Mouse (Mus musculus) lung, adult 2 months (tissue): ENCODE measurements around the gene Kpna6. TPM values are rescaled to one million over a fixed set of nuclear protein-coding genes. Genes with fewer than 3 reads are reported as not detected.

ENCODE experiments used
- DNase-seq: peaks from one replicate; pipeline ENCODE4 v3.0.0; 2022
- H3K4me1 ChIP-seq: fragments of 200-500 bp; 2 replicates; pipeline ENCODE4 v1.6.1; 2011; ENCODE audit warnings: low read length; ENCODE audit not compliant: control insufficient read depth, insufficient read depth
- H3K4me3 ChIP-seq: fragments of 200-500 bp; replicated peaks from 2 replicates; pipeline ENCODE3; 2011; ENCODE audit warnings: low read depth, mild to moderate bottlenecking, control low read depth, low read length; ENCODE audit errors: extremely low read depth
- CTCF ChIP-seq: fragments of 200-500 bp; IDR thresholded peaks from 2 replicates; pipeline ENCODE4 v1.5.1; 2011; ENCODE audit warnings: mild to moderate bottlenecking, low read length, control low read depth; ENCODE audit not compliant: insufficient read depth
- POLR2A ChIP-seq: fragments of 200-500 bp; IDR thresholded peaks from 2 replicates; pipeline ENCODE4 v1.6.1; 2011; ENCODE audit warnings: low read depth, mild to moderate bottlenecking, control low read depth, low read length, borderline replicate concordance; ENCODE audit errors: extremely low read depth
- WGBS: fragments of 180-500 bp; shearing (Covaris S2); methylation state at CpG from one replicate; pipeline ENCODE4 v1.1.7; 2018; 5-methylcytosine and 5-hydroxymethylcytosine counted together
- polyA plus RNA-seq: library from polyadenylated mRNA; depleted of rRNA; stranded (reverse); fragments of >200 nt; gene quantifications from 2 replicates; pipeline ENCODE4 v1.2.3, GENCODE M21; 2012

The Kpna6 gene
- polyA plus RNA-seq, 1 experiment = 26.3 TPM

DNA sequence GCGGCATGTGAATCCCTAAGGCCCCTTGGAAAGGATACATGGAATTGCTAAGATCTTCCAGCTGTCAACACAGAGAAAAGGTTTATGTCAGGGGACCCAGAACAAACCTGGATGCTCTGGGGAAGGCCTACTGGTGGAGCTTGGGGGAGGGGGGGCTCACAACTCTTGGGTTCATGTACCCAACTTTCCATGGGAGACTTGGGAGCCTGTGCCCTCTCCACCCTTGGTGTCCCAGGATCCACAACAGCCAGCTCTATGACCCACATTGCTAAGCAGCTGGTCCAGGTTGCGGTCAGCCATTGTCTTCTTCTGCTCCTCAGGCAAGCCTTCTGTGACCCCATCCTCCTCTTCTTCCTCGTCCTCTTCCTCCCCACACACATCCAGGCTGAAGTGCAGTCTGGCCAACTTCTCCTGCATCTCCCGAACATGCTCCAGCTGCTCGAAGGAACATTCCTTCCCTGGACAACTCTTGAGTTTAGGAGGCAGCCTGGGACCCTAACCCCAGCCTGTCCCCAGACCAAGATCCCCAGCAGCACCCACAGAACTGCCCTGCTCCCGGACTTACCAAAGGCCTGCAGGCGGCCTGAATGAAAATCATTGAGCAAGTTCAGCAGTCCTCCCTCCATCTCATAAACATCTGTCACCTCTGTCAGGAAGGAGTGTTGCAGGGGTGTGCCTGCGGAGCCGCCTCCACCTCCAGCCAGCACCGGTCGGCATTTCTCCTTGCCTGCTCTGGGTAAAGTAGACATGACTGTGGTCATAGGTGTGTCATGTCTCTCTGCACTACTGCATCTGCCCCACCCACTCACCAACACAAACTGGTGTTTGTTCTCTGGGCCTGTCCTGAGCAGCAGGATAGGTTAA lies 51.9 kb downstream of the Kpna6 start:
- WGBS = 57% methylated on average over 11 of the region's 11 CpGs
- H3K4me3 ChIP-seq = peak overlapping the region; percentile 51
- DNase-seq = no peak

DNA sequence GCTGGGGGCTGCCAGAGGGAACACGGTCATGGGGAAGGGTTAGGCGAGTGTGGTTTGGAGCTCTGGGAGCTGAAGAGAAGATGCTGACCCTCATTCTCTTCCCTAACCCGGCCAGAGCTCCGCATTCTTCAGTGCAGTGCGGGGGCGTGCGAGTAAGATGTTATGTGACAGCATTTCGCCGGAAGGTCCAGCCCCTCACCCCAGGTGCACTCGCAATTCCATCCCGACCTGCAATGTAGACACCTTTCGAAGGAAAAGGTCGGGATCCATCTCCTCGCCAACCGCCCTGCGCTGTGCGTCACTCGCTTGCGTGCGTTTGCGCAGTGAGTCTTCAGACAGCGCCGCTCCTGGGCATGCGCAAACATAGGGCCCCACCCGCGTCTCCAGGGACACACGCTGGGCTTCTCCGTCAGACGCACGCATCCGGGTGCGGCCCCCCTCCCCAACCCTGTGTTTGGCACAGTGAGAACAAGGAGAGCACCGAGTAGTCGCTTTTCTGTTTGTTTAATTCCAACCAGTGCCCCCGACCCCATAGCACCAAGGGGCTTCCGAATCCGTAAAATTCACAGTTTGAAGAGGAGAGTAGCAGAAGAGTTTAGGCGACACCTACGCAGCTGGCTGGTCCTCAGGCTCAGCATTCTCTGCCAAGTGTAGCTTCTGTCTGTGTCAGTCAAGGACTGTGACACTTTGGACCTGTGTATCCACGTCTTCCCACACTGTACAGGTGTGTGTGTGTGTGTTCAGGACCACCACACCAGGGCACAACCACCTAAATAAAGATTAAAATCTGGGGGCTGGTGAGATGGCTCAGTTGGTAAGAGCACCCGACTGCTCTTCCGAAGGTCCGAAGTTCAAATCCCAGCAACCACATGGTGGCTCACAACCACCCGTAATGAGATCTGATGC lies 53.5 kb downstream of the Kpna6 start, which contains the start of gene Iqcc:
TSS of gene Iqcc (minus strand) at position 314 of the 906 bp plus-strand sequence.
- peak; percentile 91 for DNase-seq
- peak within 1 kb of the TSS; percentile 96 for H3K4me3 ChIP-seq
- WGBS = 5% methylated on average over 44 of the region's 44 CpGs
- TF ChIP-seq CTCF (no peak), POLR2A (peak; percentile 98; the same call in 1 of the 2 replicates)
- peaks cover 15% of the 10 kb centered on the region for H3K4me1 ChIP-seq

More for the DNA sequence above, 51.9 kb downstream of the Kpna6 start:
- peaks cover 25% of the 10 kb centered on the region for H3K4me1 ChIP-seq
- TF ChIP-seq POLR2A (no peak), CTCF (no peak)

DNA sequence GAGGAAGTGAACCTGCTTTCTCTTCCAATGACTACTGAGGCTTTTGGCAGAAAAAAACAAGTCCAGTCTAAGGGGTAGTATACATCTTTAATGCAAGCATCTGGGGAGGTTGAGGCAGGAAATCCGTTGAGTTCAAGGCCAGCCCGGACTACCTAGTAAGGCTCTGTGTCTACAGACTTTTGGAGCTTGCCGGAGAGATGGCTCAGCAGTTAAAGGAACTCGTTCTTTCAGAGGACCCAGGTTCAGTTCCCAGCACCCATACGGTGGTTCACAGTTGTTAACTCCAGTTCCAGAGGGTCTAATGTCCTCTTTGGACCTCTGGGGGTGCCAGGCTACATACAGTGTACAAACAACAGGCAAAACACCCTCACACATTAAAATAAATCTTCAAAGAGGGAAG lies 54.5 kb downstream of the Kpna6 start:
- TF ChIP-seq CTCF = no peak
- no peak for TF ChIP-seq POLR2A
- 90% methylated on average over 5 of the region's 5 CpGs for WGBS
- Histone ChIP-seq H3K4me1 (peaks cover 15% of the 10 kb centered on the region), H3K4me3 (no peak overlapping the region)
- no peak for DNase-seq

DNA sequence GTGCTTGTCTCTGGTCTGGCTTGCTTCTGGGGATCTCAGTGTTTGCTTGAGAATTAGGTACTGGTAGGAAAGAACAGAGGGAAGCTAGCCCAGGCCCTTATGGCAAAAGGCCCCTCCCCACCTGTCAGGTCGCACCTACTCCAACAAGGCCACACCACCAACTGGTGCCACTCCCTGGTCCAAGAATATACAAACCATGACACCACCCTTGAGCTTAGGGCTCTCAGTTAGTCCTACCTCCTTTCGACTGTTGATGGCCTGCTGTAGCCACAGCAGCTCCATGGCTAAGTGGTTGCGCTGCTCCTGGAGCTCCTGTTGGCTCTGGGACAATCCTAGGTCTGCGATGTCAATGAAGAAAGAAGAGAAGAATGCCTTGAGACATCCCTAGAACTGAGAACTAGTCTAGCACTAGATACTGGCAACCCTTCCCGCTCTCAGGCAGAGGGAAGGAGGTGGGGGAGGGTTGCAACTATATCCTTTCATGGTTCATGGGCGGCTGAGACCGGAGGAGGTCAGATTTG lies 55.4 kb downstream of the Kpna6 start:
- 89% methylated on average over 7 of the region's 7 CpGs for WGBS
- no peak for DNase-seq
- TF ChIP-seq POLR2A = no peak
- no peak for TF ChIP-seq CTCF

DNA sequence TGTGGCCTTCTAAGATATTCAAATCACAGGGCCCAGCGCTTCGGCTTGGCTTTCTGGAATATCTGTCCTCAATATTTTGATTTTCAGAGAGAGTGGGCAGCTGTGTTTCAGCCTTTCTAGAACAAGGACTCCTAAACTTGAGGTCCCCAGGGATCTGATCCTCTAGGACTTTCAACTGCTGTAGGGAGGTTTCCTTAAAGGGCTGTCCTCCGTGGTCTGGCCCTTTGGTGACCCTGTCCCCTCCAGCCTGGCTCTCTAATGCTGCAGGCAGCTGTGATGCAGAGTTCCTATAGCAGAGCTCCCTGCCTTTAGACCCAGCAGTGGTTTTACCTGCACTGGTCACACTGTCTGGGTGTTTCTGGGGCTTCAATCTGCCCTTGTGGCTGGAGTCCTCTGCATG lies 55.9 kb downstream of the Kpna6 start:
- peaks cover 7% of the 10 kb centered on the region for H3K4me1 ChIP-seq
- no peak overlapping the region for H3K4me3 ChIP-seq
- 88% methylated on average over 3 of the region's 3 CpGs for WGBS
- no peak for DNase-seq
- no peak for TF ChIP-seq POLR2A
- TF ChIP-seq CTCF = no peak

More for the DNA sequence above, 55.4 kb downstream of the Kpna6 start:
- no peak overlapping the region for H3K4me3 ChIP-seq
- H3K4me1 ChIP-seq = peaks cover 8% of the 10 kb centered on the region

DNA sequence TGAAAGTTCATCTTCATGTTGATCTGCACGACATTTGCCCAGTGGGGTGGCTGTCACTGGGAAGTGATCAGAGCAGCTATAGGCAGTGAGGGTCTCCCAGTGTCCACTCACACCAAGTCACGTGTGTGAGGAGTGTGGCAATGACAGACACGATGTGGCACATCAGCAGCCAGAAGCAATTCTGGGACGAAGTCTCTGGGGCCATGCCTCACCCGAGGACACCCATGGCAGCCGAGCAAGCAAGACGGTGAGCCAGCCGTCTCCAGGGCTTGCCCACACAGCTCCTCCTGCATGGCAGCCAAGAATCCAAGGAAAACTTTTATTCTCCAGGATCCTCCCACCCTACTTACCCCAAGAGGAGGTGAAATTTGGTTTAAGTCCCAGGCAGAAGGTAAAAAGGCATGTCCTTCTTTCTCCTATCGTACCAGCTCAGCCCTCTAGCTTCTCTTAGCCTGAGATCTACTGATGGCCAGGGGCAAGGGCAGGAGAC lies 56.7 kb downstream of the Kpna6 start:
- DNase-seq = no peak
- WGBS = 89% methylated on average over 9 of the region's 9 CpGs
- no peak overlapping the region for H3K4me3 ChIP-seq
- TF ChIP-seq POLR2A (no peak), CTCF (no peak)
- peaks cover 6% of the 10 kb centered on the region for H3K4me1 ChIP-seq

DNA sequence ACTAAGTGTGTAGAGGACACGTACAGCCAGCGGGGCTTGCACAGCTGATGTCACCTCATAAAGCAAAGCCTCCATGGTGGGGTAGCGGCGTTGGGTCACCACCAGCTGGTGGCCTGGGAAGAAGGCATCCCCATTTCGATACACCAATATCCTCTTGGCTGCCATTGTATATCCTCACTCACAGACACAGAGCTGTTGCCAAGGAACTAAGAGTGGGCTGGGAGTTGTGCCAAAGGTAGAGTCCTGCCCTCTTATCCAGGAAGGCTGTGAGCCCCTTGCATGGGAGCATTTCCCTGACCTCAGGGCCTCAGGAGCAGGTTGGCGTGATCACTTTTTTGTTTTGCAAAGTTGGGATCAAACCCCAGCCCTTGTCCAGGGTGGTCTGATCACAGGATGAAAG lies 58.5 kb downstream of the Kpna6 start, which contains the start of gene Dcdc2b:
TSS of gene Dcdc2b (minus strand) at position 165 of the 400 bp plus-strand sequence.
- DNase-seq = peak; percentile 62
- Histone ChIP-seq H3K4me3 (no peak within 1 kb of the TSS), H3K4me1 (no peaks in the 10 kb centered on the region)
- 63% methylated on average over 6 of the region's 6 CpGs for WGBS
- TF ChIP-seq POLR2A = no peak
- no peak for TF ChIP-seq CTCF

DNA sequence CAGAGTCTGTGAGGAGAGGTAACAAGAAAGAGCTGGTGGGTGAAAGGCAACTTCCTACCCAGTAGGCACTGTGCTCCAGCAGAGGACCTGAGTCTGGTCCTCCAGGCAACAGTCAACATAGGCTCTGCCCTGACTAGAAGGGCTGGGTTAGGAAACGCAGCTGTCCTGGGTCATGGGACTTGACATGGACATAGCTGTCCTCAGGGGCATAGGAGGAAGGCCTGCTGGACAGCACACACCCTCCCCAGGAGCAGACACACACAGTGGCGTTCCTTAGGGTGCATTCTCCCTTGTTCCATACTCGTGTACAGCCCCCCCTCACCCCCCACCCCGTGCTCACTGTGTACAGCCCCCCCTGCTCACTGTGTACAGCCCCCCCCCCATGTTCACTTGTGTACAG lies 62.1 kb downstream of the Kpna6 start:
- H3K4me1 ChIP-seq = no peaks in the 10 kb centered on the region
- H3K4me3 ChIP-seq = no peak overlapping the region
- no peak for TF ChIP-seq POLR2A
- no peak for TF ChIP-seq CTCF
- WGBS = 56% methylated on average over 4 of the region's 4 CpGs
- DNase-seq = no peak

DNA sequence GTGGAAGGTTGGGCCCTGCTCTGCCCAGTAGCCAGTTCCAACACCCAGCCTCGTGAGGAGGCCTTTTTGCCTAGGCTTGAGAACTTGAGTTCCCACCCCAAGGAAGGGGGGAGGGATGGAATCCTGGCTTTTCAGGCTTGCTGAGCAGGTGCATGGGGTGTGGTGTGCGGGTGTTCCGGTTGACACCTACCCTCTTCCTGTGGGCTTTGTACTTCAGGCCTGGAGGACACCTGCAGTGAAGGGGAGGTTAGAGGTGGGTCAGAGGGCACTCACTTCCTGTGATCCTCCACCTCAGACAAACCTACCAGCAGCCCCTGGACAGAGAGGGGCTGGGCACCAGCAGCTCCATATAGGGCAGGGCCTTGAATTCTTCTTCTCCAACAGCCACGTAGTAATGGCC lies 62.5 kb downstream of the Kpna6 start:
- Histone ChIP-seq H3K4me1 (no peaks in the 10 kb centered on the region), H3K4me3 (no peak overlapping the region)
- TF ChIP-seq POLR2A (no peak), CTCF (no peak)
- 66% methylated on average over 4 of the region's 4 CpGs for WGBS
- no peak for DNase-seq
